Mouse (Mus musculus) gastrocnemius, adult 2 months (tissue): ENCODE data around the gene 1810062G17Rik. TPM values are rescaled to one million over a fixed set of nuclear protein-coding genes. Genes with fewer than 3 reads are reported as not detected.

Source experiments
- DNase-seq: peaks from one replicate; pipeline ENCODE4 v3.0.0; 2022
- H3K27ac ChIP-seq: fragments of 200-600 bp; 2 replicates; pipeline ENCODE4 v1.8.1; 2022; ENCODE audit warnings: mild to moderate bottlenecking
- H3K4me3 ChIP-seq: fragments of 200-600 bp; 2 replicates; pipeline ENCODE4 v1.8.1; 2022; ENCODE audit warnings: mild to moderate bottlenecking, moderate library complexity
- CTCF ChIP-seq: fragments of 200-600 bp; IDR thresholded peaks from 2 replicates; pipeline ENCODE4 v1.8.1; 2022; ENCODE audit warnings: antibody characterized with exemption, mild to moderate bottlenecking, moderate library complexity
- intact Hi-C: fragments of 180-260 bp; cut with DNase I; formaldehyde crosslinking; loops from one replicate; pipeline ENCODE4 v1.15.1; 2025
- total RNA-seq, 2 experiments: library from RNA; stranded (reverse); gene quantifications; 2 replicates each; pipeline ENCODE4 v1.2.3; 2021

Gene 1810062G17Rik
- total RNA-seq, 2 experiments from 2014 or later: not detected

- TF ChIP-seq CTCF: no peak
- intact Hi-C loops: no loop called here
- Histone ChIP-seq H3K27ac (peak overlapping the region; percentile 81), H3K4me3 (0 out of 2 replicates have a peak overlapping the region, but pooled peaks have one; percentile 3)
- DNase-seq: no peak
Observed at GRCm38 (mm10) chr3:36482940-36483339, 7.2 kb downstream of the 1810062G17Rik start.

GRCm38 (mm10) chr3:36484292-36484691, 8.6 kb downstream of the 1810062G17Rik start:
- Histone ChIP-seq H3K4me3 (no peak overlapping the region), H3K27ac (no peak overlapping the region)
- DNase-seq: no peak
- intact Hi-C loops: no loop called here
- TF ChIP-seq CTCF: no peak

GRCm38 (mm10) chr3:36486176-36486575, 10.4 kb downstream of the 1810062G17Rik start:
- Histone ChIP-seq H3K4me3 (no peak overlapping the region), H3K27ac (no peak overlapping the region)
- no peak for TF ChIP-seq CTCF
- intact Hi-C loops: no loop called here
- no peak for DNase-seq

GRCm38 (mm10) chr3:36486881-36487280, 11.1 kb downstream of the 1810062G17Rik start:
- intact Hi-C loops: no loop called here
- no peak overlapping the region for H3K27ac ChIP-seq
- DNase-seq: no peak
- no peak for TF ChIP-seq CTCF
- H3K4me3 ChIP-seq: no peak overlapping the region

- no peak for TF ChIP-seq CTCF
- intact Hi-C loops: no loop called here
Observed at GRCm38 (mm10) chr3:36488367-36488766, 12.6 kb downstream of the 1810062G17Rik start.

GRCm38 (mm10) chr3:36488899-36489589, 13.3 kb downstream of the 1810062G17Rik start:
- Histone ChIP-seq H3K27ac (no peak overlapping the region), H3K4me3 (no peak overlapping the region)
- TF ChIP-seq CTCF: no peak
- intact Hi-C loops: no loop called here
- no peak for DNase-seq

More at GRCm38 (mm10) chr3:36488367-36488766, 12.6 kb downstream of the 1810062G17Rik start:
- H3K27ac ChIP-seq: no peak overlapping the region
- H3K4me3 ChIP-seq: no peak overlapping the region
- DNase-seq: no peak

GRCm38 (mm10) chr3:36489590-36489910, 13.8 kb downstream of the 1810062G17Rik start:
- DNase-seq: no peak
- no peak overlapping the region for H3K4me3 ChIP-seq
- no peak overlapping the region for H3K27ac ChIP-seq
- no peak for TF ChIP-seq CTCF
- intact Hi-C loops: no loop called here

- H3K4me3 ChIP-seq: no peak overlapping the region
- no peak for DNase-seq
- intact Hi-C loops: no loop called here
- H3K27ac ChIP-seq: no peak overlapping the region
- TF ChIP-seq CTCF: no peak
Observed at GRCm38 (mm10) chr3:36491535-36491934, 15.8 kb downstream of the 1810062G17Rik start.

- peak; percentile 26 for DNase-seq
- H3K27ac ChIP-seq: no peak overlapping the region
- intact Hi-C loops: no loop called here
- no peak overlapping the region for H3K4me3 ChIP-seq
- no peak for TF ChIP-seq CTCF
Observed at GRCm38 (mm10) chr3:36492716-36493391, 17.1 kb downstream of the 1810062G17Rik start.

- Histone ChIP-seq H3K27ac (no peak overlapping the region), H3K4me3 (no peak overlapping the region)
- no peak for TF ChIP-seq CTCF
- intact Hi-C loops: no loop called here
- no peak for DNase-seq
Observed at GRCm38 (mm10) chr3:36493641-36494283, 18.0 kb downstream of the 1810062G17Rik start.

- no peak for DNase-seq
- H3K27ac ChIP-seq: peak overlapping the region; percentile 70; the same call in 1 of the 2 replicates
- intact Hi-C loops: loop anchor here (1.0 to 5.0 kb wide), 2 partner anchors 18 to 52 kb away; no protein-coding TSS in a partner anchor
- no peak for TF ChIP-seq CTCF
- H3K4me3 ChIP-seq: no peak overlapping the region; the same call in 1 of the 2 replicates
Observed at GRCm38 (mm10) chr3:36494613-36495012, 18.9 kb downstream of the 1810062G17Rik start.

GRCm38 (mm10) chr3:36495436-36495835, 19.7 kb downstream of the 1810062G17Rik start:
- peak; percentile 97 for TF ChIP-seq CTCF
- Histone ChIP-seq H3K27ac (peak overlapping the region; percentile 70), H3K4me3 (peak overlapping the region; percentile 70)
- DNase-seq: peak; percentile 93
- intact Hi-C loops: loop anchor here (1.0 to 5.0 kb wide), 2 partner anchors 19 to 53 kb away; no protein-coding TSS in a partner anchor

- DNase-seq: no peak
- intact Hi-C loops: loop anchor here (1.0 to 5.0 kb wide), 3 partner anchors 54 to 315 kb away; no protein-coding TSS in a partner anchor
Observed at GRCm38 (mm10) chr3:36496273-36496672, 20.5 kb downstream of the 1810062G17Rik start.

More at GRCm38 (mm10) chr3:36496273-36496672, 20.5 kb downstream of the 1810062G17Rik start:
- H3K27ac ChIP-seq: no peak overlapping the region; the same call in 1 of the 2 replicates
- no peak for TF ChIP-seq CTCF
- H3K4me3 ChIP-seq: no peak overlapping the region
